Mouse (Mus musculus): ENCODE results near the gene Gfm1. TPM values are rescaled to one million over a fixed set of nuclear protein-coding genes. Genes with fewer than 3 reads are reported as not detected.

Gene Gfm1
- total RNA-seq, 1 experiment from 2014 or later: 47.5 TPM

DNA sequence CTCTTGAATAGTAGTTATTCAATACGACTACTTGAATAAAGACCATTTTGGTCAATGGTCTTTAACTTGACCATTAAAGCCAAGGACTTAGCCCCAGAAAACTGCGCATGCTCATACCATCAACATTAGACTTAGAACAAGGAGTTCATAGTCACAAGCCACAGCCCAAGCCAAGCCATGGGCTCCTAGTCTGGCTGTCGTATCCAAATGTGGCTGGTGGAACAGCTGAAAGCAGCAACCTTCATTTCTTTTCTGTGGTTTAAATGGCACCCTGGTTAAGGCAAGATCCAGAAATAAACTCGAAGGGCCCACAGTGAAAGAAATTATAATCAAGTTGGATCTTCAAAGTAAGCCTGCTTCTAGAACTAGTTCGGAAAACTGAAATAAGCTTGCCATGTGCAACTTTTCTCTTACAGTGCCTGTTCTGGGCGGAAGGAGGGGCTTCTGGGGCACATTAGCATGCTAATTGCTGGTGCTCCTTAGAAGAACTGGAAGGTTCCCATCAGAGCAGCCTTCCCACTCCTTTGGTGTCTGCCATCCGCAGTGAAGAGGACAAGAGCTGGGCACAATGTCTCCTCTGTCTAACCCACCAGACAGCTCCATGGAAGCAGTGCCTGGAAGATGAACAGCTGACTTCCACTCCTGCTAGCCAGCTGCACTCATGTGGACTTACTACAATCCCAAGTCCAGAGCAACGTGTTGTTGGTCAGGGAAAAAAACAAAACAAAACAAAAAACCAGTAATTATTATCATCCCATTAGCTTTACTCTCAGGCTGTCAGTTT lies 62.4 kb downstream of the Gfm1 start:
- ATAC-seq (replicated peaks; ENCODE audit: low read depth, poor library complexity, severe bottlenecking): no peak

DNA sequence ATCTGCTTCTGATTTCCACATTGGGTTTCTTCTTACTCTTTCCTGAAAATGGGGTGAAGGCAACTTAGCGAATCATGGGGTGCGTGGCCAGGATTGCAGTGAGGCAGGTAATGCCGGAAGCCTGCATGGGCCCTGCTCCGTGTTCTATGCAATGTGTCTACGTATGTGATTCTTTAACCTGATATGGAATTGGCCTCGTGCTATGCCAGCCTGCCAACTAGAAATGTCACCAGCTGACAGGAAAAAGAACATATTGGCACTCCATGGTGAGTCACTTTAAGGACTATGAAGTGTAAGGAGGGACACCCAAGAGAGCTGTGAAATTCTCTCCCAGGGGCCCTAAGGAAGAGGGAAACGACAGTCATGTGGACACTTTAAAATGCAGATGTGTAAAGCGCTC lies 63.2 kb downstream of the Gfm1 start:
- ATAC-seq (replicated peaks; ENCODE audit: low read depth, poor library complexity, severe bottlenecking): no peak

DNA sequence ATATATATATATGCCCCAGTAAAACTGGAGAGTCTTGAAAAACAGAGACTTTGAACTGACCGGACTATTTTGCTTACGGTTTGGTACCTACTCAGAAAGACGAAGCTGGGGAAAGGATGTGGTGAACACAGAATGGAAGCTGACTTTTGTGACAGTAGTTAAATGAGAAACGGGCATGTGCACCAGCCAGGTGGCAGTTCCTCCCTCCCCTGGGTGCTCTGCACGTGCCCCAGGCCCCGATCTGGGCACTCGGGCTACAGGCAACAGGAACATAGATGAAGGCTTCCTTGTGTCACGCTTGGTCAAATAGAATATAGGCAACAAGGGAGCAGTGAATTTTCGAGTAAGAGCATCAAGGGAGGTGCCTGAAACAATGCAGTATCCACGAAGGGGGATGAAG lies 66.4 kb downstream of the Gfm1 start:
- ATAC-seq (replicated peaks; ENCODE audit: low read depth, poor library complexity, severe bottlenecking): no peak

DNA sequence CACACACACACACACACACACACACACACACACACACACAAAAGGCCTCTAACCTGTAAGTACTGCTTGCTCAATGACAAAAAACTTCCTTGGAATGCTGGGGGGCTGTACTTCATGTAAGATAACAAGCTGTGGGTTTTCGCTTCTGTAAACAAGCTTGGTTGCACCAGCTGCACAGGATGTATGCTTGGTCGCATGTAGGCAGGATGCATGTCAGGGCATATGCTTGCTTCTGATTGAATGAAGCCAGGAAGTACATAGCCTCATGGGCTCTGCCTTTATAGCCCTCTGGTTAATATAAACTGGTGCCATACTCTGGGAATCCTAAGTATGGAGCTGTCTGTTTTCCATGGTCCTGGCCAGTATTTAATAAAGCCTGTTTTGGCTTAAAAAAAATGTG lies 68.1 kb downstream of the Gfm1 start:
- ATAC-seq (replicated peaks; ENCODE audit: low read depth, poor library complexity, severe bottlenecking): no peak

DNA sequence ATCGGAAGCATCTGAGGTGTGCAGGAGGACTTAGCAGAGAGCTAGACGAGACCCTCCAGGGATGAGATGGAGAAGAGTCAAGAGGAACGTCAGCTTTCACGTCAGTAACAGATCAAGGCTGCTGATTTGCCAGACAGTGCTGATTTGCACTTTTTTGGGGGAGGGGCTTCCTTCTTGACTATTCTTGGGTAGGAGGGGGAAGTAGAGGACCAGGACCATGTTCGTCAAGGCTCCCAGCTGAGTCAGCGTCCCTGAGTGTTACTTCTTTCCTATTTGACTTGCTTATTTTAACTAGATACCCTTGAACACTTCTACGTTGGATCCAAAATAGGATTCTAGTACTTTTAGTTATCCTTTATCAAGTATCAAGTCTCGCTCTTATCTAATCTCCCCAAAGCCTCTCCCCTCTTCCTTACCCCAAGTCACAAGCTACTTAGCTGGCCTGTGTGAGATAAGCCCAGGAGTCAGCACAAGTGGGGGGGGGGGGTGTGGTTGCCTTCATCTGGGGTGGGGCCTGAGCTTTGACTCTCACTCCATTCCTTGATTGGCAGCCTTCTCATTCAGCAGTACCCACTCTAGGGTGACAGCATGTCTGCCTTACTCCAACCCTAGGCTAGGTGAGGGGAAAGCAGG lies 69.0 kb downstream of the Gfm1 start:
- no peak for ATAC-seq (replicated peaks; ENCODE audit: low read depth, poor library complexity, severe bottlenecking)

DNA sequence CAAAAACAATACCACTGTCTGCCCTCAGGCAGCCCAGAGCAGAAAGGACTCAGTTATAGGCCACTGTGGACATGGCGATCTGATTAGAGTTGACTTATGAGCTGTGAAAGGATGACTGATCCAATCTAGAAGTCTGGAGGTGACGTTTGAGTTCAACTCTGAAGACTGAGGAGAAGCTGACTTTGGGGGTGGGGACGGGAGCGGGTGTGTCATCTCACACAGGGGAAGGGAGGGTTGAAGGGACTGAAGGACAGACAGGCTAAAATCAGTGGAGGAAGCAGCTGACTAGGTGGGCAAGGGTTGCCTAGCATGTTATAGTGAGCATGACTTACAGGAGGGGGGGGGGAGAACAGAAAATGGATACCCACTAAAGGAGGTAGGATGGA lies 69.5 kb downstream of the Gfm1 start:
- no peak for ATAC-seq (replicated peaks; ENCODE audit: low read depth, poor library complexity, severe bottlenecking)

DNA sequence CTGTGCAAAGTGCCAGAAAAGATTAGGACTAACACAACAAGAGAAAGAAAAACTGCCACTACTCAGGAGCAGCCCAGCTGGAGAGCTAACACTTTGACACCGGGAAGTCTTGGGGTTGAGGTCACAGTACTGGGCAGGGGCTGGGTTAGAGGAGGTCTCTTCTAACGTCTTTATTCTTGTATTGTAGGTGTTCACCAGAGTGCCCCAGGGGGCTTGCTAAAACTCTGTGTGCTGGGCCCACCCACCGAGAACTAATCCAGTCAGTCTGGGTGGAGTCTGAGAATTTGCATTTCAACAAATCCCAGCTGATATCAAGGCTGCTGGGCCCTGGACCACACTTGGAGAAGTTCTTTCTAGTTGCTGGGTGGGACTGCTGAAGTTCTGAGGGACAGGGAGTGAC lies 74.0 kb downstream of the Gfm1 start:
- ATAC-seq (replicated peaks; ENCODE audit: low read depth, poor library complexity, severe bottlenecking): no peak

DNA sequence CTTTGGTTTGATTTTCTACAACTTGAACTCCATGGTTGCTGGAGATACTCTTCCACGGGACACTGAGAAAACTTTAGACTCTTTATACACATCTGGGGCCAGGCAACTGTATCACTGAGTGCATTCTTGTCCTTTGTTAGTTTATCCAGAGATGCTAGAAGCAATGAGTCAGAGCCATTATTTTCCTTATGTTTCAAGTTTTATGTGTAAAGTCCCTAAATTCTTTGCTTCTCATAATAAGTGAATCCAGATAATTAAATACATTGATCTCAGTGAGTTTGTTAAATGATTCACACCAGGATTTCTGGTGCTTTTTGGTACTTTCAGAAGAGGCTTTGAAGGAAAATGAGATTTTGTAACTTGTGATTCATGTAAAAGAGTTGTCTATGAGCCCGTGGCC lies 75.4 kb downstream of the Gfm1 start:
- no peak for ATAC-seq (replicated peaks; ENCODE audit: low read depth, poor library complexity, severe bottlenecking)

DNA sequence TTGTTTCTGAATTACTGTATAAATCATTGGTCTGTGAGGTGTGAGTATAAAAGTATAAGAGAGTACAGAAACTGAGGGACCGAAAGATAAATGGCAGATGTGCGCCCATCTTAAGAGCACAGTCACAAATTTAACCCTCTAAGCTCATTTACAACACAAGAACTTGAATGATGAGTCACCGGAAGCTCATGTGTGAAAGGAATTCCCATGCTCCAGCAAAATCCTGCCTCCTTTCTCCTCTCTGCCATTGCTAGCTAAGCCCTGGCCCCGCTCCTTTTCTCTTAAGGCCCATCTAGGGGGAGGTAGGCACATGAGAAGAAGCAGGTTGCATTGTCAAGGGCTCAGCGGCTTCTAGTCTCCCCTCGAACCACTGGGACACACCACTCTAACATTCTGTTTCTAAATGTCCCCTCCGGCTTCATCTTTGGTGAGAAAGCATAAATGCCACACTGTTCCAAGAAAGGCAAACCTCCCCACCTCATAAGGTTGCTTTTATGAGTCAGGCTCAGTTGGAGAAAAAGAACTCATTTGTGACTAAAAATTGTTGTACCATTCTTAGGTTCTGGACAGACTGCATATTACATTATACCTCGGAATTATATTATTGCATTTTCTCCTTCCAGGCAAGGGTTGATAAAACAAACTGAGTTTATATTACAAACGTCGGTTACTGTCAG lies 78.5 kb downstream of the Gfm1 start:
- ATAC-seq (replicated peaks; ENCODE audit: low read depth, poor library complexity, severe bottlenecking): no peak

DNA sequence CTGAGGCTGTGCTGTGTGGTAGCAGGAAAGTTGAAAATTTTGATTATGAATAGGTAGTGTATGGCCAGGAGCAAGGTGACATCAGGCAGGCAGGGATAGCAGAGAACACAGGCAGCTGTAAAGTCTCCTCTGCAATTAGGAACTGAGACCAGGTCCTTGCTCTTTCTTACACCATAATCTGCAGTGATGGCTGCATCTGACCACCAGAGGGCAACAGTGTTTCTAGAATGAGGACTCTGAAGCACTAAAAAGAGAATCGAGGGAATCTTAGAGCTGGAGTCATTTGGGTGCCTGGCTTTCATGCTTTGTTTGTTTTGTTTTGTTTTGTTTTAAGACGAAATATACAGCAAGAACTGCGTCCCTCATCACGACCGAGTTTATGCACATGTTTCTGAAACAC lies 82.9 kb downstream of the Gfm1 start:
- ATAC-seq (replicated peaks; ENCODE audit: low read depth, poor library complexity, severe bottlenecking): peak; percentile 88

DNA sequence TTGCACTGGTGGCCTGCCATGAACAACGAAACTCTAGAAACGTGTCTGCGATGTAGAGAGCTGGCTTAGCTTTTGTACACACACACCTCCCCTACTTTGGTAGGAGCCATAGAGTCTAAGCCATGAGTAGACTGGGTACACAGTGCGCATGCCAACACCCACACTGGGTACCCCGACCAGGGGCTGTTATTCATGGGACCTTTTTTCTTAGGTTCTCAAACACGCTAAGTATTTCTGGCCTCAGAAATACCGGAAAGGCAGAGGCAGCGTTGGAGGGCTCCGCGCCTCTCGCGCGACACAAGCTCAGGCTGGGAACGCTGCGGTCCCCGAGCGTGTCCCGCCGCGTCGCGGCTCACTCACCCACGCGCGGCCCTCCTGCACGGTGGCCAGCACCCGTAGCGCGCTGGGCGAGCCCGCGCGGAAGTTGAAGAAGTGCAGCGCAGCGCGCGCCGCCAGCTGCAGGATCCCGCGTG lies 84.9 kb downstream of the Gfm1 start:
- no peak for ATAC-seq (replicated peaks; ENCODE audit: low read depth, poor library complexity, severe bottlenecking)

DNA sequence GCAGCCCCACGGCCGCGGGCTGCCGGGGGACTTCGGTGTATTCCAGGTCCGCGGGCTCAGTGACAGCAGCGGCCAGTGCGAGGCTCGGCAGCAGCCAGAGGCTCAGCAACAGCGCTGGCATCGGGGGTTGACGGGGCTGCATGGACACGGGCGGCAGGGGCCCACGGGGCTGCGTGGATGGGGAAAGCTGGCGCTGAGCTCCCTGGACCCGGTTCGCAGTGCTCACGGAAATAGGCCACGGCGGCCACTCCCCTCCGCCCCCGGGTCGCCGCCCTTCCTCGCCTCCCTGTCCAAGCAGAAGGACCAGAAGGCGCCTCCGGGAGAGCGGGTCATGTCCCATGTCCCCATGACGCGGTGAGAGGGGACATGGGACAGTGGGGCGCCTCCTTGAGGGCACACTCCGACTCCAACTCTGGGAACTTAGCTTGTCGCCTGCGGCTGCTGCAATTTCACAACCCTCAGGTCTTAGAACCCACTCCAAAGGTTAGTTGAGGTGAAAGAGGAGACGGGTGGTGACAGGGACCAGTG lies 85.4 kb downstream of the Gfm1 start, which contains the start of gene Rarres1:
TSS of gene Rarres1 (minus strand) at position 250 of the 528 bp plus-strand sequence.
- peak; percentile 66 for ATAC-seq (replicated peaks; ENCODE audit: low read depth, poor library complexity, severe bottlenecking)

DNA sequence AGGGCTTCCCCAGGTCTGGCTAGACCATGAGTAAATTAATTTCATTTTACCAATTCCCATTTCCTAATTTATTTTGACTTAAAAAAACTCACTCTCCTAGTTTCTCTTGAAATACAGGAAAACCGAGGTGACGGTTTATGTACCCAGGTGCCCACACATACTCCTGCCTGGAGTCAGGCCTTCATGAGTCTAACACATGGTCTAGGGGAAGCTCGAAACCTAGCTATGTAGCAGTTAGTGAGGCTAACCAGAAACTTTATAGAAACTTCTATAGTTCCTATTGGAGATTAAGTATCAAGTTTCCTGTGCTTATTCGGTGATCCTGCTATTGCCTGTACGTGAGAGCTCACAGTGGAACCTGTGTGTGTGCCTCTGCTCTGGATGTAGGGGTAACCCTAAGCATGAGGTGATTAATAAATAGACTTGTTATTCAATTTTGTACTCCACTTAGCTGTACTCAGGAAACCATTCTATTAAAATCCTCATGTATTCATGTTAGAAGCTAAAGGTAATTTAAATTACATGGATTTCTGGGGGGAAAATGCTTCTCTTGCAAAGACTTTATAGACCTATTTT lies 90.8 kb downstream of the Gfm1 start:
- ATAC-seq (replicated peaks; ENCODE audit: low read depth, poor library complexity, severe bottlenecking): no peak

DNA sequence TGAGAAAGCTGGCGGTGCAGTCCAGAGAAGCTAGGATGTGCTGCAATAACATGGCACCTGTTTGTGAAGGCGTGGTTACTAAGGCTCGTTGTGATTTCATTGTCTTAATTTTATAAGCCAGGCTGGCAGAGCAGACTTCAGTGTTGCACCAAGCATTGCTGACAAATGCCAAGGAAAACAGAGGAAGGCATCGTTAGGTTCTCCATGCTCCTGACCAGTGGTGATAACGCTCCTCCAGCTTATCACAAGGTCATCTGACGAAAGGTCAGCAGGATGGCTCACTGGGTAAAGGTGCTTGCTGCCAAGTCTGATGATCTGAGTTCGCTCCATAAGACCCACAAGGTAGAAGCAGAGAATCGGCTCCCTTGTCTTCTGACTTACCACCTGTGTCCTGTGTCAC lies 92.8 kb downstream of the Gfm1 start:
- ATAC-seq (replicated peaks; ENCODE audit: low read depth, poor library complexity, severe bottlenecking): no peak

DNA sequence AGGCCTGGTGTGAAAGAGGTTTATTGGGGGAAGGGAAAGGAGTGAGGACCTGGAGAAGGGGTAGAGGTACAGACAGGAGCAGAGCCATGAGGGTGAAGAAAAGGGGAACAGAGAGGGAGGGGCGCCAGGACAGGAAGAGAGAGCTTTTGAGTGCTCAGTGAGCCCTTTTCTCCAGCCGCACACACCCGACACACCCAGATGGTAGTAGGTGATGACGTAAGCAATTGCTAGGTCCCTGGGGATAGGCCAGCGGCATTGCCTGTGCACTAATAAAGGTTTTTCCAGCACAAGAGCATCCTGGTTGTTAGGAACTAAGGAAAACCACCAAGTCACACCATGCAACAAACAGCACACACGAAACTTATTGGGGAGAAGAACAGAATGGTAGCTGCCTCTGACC lies 94.9 kb downstream of the Gfm1 start:
- ATAC-seq (replicated peaks; ENCODE audit: low read depth, poor library complexity, severe bottlenecking): no peak

Other genes starting within 250 kb of the Gfm1 start
- gene Mlf1, start 56.0 kb upstream of the Gfm1 start, total RNA-seq (2017): 1.9 and 2.5 TPM in 2 replicates
- not detected in 2 replicates for gene Gm17402, start 54.9 kb upstream of the Gfm1 start, total RNA-seq (2017)
- 9.3 and 13.7 TPM in 2 replicates for gene Lxn, start 33.8 kb downstream of the Gfm1 start, total RNA-seq (2017)
- not detected in 2 replicates for gene Rarres1, start 85.4 kb downstream of the Gfm1 start, total RNA-seq (2017)
- gene Mfsd1, start 152.6 kb downstream of the Gfm1 start, total RNA-seq (2017): 91.6 and 126 TPM in 2 replicates